Mouse (Mus musculus): ENCODE measurements at regions not wholly inside any gene's neighbourhood (a gene's known extent, or its start where the extent isn't known, plus 50 kb on each side); places are given as distances from the start of the nearest gene placed in this dataset.

DNA sequence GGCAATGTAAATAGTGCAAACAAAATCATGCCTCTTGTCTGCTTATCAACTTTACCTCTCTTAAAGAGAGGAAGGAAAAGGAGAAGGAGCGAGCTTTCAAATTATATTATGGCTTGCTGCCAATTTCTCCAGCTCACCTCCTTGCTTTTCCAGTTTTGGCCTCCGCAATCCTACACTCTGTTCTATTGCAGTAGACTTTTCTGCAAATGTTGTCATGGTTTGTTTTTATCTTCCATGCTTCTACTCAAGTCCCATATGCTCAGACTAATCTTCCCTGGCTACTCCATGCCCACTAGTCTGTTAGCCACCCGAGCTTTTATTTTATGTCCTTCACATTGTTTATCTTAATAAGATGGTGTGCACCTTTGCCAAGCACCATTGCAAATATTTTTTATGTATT is 168.0 kb upstream of the Osr1 start:
- in situ Hi-C loops (cut with MboI, MseI), result no loop called here

DNA sequence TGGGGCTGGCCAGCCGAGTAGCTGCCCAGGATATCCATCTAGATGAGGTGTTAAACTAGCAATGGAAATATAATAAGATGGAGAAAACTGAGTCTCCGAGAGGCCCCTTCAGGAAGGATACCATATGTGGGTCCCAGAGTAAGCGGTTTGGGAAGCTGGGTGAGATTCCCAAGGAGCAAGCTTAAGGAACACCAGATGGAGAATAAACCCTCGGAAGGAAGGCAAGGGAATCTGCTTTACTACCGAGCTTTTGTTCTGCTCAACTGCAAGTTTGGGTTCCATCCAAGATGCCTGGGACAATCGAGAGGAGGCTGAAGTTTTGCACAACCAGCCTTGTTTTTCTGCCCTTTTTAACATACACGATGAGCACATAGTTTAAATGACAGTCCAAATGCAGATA is 164.9 kb upstream of the Osr1 start:
- in situ Hi-C loops (cut with MboI, MseI), result no loop called here

DNA sequence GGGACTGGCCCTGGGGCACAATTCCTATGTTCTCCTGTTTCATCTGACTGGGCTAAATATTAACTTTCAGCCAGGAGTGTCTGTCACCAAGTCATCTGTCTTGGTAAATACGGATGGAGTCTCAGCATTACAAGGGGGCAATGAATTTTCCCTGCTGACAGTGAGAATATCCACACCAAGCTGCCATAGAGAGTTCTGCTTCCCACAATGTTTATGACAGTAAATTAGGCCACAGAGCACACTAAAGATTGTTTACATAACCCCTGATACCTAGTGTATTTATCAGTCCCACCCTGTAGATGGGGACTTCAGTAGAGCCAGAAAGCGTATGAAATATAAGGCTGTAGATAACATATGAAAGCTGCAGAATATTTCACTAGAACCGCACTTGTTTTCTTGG is 150.6 kb upstream of the Osr1 start:
- in situ Hi-C loops (cut with MboI, MseI), result no loop called here

DNA sequence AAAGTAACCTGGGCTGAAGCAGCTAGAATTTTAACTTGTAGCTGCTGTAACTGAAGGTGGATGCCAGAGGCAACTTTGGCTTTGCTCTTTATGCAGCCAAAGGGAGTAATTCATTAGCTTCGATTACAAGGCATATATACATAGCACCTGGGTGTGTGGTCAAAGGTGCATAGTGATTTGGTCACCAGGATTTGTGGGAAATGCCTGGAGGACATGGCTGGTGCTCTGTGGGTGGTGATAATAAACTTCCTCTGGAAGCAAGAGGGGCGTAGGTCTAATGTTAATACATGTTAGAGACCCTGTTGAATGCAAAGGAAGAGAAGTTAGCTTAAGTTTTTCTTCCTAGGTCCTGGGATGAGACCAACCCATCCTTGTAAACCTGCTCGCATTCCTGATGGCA is 139.3 kb upstream of the Osr1 start:
- in situ Hi-C loops (cut with MboI, MseI), result no loop called here

DNA sequence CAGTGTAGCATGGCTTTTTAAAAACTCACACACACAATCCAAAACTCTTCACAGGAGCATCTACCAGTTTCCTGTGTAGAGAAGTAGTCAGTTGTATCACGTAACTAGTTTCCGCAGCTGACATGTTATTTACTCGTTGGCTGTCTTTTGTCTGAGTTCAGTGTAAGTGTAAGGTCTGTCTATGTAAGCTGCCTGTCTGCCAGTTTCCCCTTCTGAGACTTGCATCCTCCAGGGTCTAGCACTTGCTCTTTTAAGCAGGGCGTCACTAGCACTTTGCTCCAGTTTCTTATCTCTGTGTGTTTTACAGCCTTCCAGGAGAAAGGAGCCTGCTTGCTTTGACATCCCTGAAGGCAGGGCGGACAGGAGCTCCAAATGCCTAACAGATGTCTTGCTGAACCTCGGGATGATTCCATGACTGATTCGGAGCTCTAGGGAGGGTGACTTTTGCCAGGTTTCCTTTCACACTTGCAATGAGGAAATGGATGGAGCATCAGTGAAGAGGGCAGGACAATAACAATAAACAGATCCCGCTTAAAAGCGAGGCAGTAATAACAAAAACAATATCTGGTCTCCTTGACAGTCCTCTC is 131.2 kb upstream of the Osr1 start:
- in situ Hi-C loops (cut with MboI, MseI), result no loop called here

DNA sequence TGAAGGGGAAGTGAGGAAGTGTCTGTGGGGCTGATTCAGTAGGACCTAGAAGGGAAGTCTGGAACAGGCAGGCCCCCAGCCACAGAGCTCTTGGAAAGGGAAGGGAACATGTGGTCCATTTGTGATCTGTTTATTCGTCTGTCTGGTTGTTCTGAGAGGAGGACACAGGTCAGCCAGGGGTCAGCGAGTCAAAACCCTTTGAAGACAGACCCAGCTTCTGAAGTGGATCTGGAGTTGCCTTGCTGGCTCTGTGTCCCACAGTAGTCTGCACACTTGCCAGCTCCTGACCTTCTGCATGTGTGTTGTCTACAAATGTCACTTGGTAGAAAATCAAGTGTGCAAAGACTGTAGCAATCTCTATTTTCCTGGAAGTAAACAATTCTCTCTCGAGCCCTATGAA is 119.3 kb upstream of the Osr1 start:
- in situ Hi-C loops (cut with MboI, MseI), result no loop called here

DNA sequence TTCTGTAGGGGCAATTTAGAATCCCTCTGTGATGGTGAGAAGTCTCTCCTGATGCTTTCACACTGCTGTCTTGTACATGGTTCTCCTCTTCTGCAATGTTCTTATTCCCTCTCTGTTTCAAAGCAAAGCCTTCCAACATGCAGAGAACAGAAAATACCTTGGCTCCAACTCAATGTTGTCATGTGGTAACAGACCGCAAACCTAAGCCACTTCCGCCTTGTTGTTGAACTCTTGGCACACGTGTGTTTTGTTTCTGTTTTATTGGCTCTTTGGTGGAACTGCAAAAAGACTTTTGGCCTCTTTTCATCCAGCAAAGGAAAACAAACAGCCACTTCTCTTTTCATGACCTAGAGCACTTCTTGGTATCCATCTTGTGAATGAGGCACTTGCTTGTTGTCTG is 109.7 kb upstream of the Osr1 start:
- in situ Hi-C loops (cut with MboI, MseI), result no loop called here

DNA sequence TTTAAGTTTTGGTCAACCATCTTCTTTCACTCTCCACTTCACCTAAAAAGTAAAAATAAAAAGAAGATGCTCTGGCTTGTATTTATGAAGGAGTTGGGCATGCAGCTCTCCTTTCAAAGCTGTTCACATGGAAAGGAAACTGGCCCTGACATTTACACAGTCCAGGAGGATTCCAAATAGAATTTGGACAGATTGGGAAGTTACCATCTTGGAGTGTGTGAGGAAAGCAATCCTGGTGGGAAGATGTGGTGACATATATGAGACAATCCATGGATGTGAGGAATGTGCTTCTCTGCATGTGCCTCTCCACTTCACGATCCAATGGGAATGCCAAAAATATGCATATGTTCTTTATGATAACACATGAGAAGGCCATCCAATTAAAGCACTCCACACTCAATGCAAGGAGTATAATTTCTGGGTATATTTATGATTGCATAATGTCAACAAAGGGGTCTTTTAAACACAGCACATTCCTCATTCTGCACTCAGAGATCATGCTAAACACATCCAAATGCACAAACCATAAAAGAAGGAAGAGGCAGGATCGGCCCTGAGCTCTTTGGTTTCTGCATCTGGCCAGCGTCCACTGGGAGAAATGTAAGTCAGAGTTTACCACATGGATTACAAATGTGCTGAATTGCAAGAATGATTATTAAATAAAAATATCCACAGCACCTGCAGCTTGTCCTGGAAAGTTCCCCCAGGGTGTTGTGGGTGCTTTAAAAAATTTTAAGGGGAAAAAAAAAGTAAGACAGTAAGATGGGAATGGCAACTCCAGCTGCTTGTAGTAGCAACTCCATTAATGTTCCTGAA is 100.1 kb upstream of the Osr1 start:
- in situ Hi-C loops (cut with MboI, MseI), result no loop called here

DNA sequence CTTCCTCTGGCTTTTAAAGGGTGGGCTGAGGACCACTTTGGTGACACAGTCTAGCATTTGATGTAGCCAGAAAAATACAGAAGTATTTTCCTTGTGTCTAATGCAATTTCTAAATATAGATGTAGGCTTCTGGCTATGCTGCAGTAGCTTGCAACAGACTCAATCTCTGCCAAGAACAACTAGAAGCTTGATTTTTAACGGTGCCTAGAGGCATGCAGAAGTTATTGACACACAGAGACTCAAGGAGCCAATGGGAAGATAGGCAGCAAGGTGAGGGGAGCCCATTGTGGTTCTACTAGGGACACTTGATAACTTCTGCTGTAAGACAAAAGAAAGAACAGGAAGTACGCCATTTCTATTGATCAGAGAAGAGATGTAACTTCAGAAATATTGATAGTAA is 94.1 kb upstream of the Osr1 start:
- in situ Hi-C loops (cut with MboI, MseI), result no loop called here

DNA sequence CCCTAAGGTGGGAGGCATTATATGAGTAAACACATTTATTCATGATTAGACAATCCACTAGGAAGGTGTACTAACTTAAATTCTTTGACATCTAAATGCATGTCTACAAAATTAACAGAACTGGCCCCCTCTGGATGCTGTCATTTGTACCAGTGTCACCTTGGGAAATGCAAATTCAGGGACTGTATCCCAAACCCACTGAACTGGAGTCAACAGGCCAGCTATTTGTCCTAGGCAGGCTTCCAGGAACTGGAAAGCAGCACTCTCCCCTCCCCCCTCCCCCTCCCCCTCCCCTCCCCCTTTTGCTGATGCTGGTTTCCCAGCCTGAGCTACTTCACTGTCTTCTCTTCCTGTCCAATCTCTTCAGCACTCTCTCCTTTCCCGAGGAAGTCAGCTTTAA is 91.7 kb upstream of the Osr1 start:
- in situ Hi-C loops (cut with MboI, MseI), result no loop called here

DNA sequence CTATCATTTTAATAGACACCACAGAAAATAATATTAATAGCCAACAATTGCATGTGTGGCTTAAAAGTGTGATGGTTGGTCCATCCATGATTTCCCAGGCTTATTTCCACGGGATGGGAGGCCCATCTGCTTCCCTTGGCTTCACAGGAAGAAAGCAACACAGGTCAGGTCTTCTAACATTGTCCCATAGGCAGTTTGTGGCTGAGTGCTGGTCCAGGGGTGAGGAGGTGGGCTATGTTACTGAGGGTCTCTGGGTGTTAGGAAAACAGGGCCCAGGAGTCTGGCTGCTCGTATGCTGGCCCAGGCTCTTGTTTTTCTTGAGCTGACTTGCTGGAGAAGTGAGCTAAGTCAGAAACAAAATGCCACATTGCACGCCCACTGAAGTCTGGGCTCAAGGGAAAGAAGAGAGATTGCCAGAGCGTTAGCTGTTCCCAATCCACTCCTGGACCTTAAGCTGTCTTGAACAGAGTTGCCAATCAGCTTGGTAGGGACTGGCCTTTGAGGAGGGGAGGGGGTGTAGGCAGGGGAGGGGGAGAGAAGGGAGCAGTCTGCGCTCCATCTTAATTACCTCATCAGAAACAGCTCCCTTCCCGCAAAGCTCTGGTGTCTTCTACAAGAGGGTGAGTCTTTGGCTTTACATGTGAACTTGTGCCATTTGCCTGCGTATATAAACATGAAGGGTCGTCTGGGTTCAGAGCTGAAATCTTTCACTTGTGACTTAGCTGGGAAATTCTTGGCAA is 82.1 kb upstream of the Osr1 start:
- in situ Hi-C loops (cut with MboI, MseI), result no loop called here

DNA sequence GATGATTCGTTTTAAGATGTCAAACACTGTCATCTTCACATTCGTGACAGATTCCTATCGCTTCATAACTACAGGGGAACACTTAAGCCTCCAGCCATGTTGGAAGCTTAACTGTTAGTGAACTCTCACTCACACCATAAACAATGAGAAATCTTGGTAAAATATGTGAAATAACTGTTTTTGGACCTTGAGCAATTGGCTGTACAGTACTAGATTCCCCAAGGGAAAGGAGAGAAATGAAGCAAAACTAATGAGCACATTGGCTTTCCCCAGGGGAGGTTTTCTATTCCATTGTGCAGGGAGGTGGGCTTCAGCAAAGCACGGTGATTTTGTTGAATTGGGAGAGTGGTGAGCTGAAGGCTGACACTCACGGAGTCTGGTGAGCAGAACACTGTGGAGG is 56.0 kb upstream of the Osr1 start:
- in situ Hi-C loops (cut with MboI, MseI), result no loop called here

DNA sequence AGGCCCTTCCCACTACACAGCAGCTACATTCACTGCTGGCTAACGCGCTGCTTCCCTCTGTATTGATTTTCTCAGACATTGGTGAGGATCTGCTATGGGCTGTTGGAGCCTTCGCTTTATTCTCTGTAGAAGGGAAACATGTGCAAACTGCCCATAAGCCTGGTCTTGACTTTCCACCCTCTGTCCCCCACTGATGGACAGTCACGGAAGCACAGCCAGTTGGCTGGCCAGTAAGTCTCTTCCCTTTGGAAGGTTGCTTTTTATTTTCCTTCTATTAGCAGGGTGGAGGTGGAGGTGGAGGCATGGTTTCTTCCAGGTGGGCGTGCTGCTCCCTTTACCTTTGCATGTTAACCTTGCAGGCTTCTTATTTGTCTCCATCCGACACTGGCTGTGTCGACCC is 51.1 kb upstream of the Osr1 start:
- in situ Hi-C loops (cut with MboI, MseI), result no loop called here

DNA sequence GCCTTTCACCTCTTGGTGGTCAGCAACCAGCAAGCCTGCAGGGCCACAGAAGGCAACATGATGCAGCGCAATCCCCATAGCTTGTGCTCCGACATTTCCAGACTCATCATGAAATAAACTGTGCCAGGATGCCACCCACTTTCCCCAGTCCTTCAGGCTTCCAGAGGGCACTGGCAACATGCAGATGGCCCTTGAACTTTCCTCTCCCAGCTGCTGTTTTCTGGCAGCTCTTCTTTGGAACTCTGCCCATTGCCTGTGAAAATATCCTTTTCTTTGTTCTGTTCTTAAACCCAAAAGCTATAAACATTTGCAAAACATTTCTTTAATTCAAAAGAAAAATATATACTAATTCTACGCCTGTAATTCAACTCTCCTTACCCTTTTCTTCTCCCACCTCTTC is 50.6 kb upstream of the Osr1 start:
- in situ Hi-C loops (cut with MboI, MseI), result no loop called here

Measured in T-helper 17 cell (primary cell).